Mouse (Mus musculus) kidney, embryonic 15.5 days (tissue): ENCODE data around the gene Gm20662. TPM values are rescaled to one million over a fixed set of nuclear protein-coding genes. Genes with fewer than 3 reads are reported as not detected.

Source experiments
- ATAC-seq: fragments of 200-750 bp; cut with Nextera tagmentation; replicated peaks from 2 replicates; pipeline ENCODE4 v1.8.0; 2017; ENCODE audit warnings: moderate TSS enrichment; ENCODE audit not compliant: low FRiP score
- H3K27ac ChIP-seq: fragments of 300-500 bp; sonication (generic); 2 replicates; pipeline ENCODE4 v1.5.1; 2015; ENCODE audit warnings: mild to moderate bottlenecking, inconsistent platforms
- H3K27me3 ChIP-seq: fragments of 300-500 bp; sonication (generic); 2 replicates; pipeline ENCODE4 v1.6.1; 2015; ENCODE audit warnings: inconsistent platforms
- H3K36me3 ChIP-seq: fragments of 300-500 bp; sonication (generic); 2 replicates; pipeline ENCODE4 v1.6.1; 2015; ENCODE audit warnings: inconsistent platforms
- H3K4me1 ChIP-seq: fragments of 300-500 bp; sonication (generic); 2 replicates; pipeline ENCODE4 v1.6.1; 2015; ENCODE audit warnings: inconsistent platforms
- H3K4me2 ChIP-seq: fragments of 300-500 bp; sonication (generic); 2 replicates; pipeline ENCODE4 v1.6.1; 2015; ENCODE audit warnings: moderate library complexity, mild to moderate bottlenecking, inconsistent platforms
- H3K4me3 ChIP-seq: fragments of 300-500 bp; sonication (generic); replicated peaks from 2 replicates; pipeline ENCODE4 v1.5.1; 2015; ENCODE audit warnings: mild to moderate bottlenecking, inconsistent platforms
- H3K9ac ChIP-seq: fragments of 300-500 bp; sonication (generic); 2 replicates; pipeline ENCODE4 v1.6.1; 2015; ENCODE audit warnings: mild to moderate bottlenecking, inconsistent platforms
- H3K9me3 ChIP-seq: fragments of 300-500 bp; sonication (generic); replicated peaks from 2 replicates; pipeline ENCODE4 v1.6.1; 2016; ENCODE audit warnings: inconsistent platforms
- WGBS: fragments of 180-500 bp; shearing (Covaris S2); methylation state at CpG from one replicate; pipeline ENCODE4 v1.1.7; 2015; ENCODE audit warnings: mixed read lengths; 5-methylcytosine and 5-hydroxymethylcytosine counted together
- polyA plus RNA-seq: library from polyadenylated mRNA; unstranded; fragments of >200 nt; fragmentation: Nextera tagmentation; extraction: Ambion mirVana; gene quantifications from 2 replicates; pipeline ENCODE4 v1.2.1, GENCODE M21; 2015

The Gm20662 gene
- polyA plus RNA-seq, 1 experiment from 2014 or later = 0.74 TPM

GRCm38 (mm10) chr9:108063361-108063760 lies 67.2 kb downstream of the Gm20662 start:
- H3K4me3 ChIP-seq = no peak overlapping the region
- no peaks in the 10 kb centered on the region for H3K27me3 ChIP-seq
- no peaks in the 10 kb centered on the region for H3K4me1 ChIP-seq
- H3K36me3 ChIP-seq = peaks cover 75% of the 10 kb centered on the region
- no peak overlapping the region for H3K4me2 ChIP-seq
- H3K27ac ChIP-seq = no peak overlapping the region
- no peak overlapping the region for H3K9ac ChIP-seq
- ATAC-seq = no peak
- 82% methylated on average over 12 of the region's 12 CpGs for WGBS
- no peaks in the 10 kb centered on the region for H3K9me3 ChIP-seq

GRCm38 (mm10) chr9:108065491-108066011 lies 69.4 kb downstream of the Gm20662 start:
- 38% methylated on average over 5 of the region's 5 CpGs for WGBS
- ATAC-seq = no peak; the same call in 1 of the 2 replicates
- no peaks in the 10 kb centered on the region for H3K27me3 ChIP-seq
- no peaks in the 10 kb centered on the region for H3K9me3 ChIP-seq
- no peak overlapping the region for H3K4me3 ChIP-seq
- peaks cover 63% of the 10 kb centered on the region for H3K36me3 ChIP-seq
- no peak overlapping the region for H3K9ac ChIP-seq
- H3K27ac ChIP-seq = no peak overlapping the region
- H3K4me2 ChIP-seq = no peak overlapping the region
- H3K4me1 ChIP-seq = no peaks in the 10 kb centered on the region

DNA sequence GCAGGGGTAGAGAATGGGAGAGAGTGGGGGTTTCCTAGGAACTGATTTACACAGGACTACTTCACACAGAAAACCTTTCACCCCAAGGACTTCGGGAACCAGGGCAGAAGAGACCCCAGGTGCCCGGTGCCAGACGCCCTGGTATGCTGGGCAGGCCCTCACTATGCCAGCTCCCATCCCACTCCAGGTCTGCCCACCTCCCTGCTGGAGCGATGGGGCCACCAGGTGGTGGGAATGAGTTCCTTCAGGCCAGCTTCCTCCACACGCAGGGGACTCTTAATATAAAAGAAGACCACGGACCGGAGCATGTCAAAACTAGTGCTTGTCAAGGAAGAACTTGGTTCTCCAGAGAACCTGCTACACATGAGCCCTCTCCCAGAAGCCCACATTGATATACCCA lies 71.0 kb downstream of the Gm20662 start:
- no peak overlapping the region for H3K4me3 ChIP-seq
- H3K9ac ChIP-seq = no peak overlapping the region
- WGBS = 82% methylated on average over 7 of the region's 7 CpGs
- no peak overlapping the region for H3K27ac ChIP-seq
- no peak overlapping the region for H3K4me2 ChIP-seq
- no peaks in the 10 kb centered on the region for H3K27me3 ChIP-seq
- peaks cover 63% of the 10 kb centered on the region for H3K36me3 ChIP-seq
- H3K4me1 ChIP-seq = no peaks in the 10 kb centered on the region
- ATAC-seq = no peak
- no peaks in the 10 kb centered on the region for H3K9me3 ChIP-seq

DNA sequence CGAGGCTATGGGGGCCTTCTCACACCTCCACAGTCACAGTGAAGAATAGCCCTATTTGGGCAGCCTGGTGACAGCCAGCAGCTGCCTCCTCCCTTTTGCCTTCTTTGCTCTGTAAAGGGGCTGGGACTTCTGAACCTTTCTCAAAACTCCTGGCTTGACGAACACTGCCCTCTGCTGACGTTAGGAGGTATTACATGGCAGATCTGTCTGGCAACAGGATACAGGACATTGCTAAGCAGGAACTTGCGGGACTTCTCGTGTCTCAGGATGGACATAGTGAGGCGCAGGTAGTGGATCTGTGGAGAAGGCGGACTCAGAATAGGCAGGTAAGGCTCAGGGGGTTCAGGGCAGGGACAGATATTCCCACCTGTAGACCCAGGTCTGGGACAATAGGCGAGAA lies 71.8 kb downstream of the Gm20662 start:
- Histone ChIP-seq H3K4me3 (no peak overlapping the region), H3K36me3 (peaks cover 57% of the 10 kb centered on the region), H3K4me2 (no peak overlapping the region), H3K27ac (no peak overlapping the region), H3K9ac (no peak overlapping the region), H3K9me3 (no peaks in the 10 kb centered on the region), H3K4me1 (no peaks in the 10 kb centered on the region), H3K27me3 (no peaks in the 10 kb centered on the region)
- WGBS = 20% methylated on average over 8 of the region's 8 CpGs
- ATAC-seq = no peak; the same call in 1 of the 2 replicates

- H3K4me2 ChIP-seq = no peak overlapping the region
- H3K27ac ChIP-seq = no peak overlapping the region
- ATAC-seq = no peak
- no peaks in the 10 kb centered on the region for H3K27me3 ChIP-seq
- H3K9me3 ChIP-seq = no peaks in the 10 kb centered on the region
- H3K9ac ChIP-seq = no peak overlapping the region
- 89% methylated on average over 9 of the region's 9 CpGs for WGBS
- peaks cover 46% of the 10 kb centered on the region for H3K36me3 ChIP-seq
- H3K4me3 ChIP-seq = no peak overlapping the region
- no peaks in the 10 kb centered on the region for H3K4me1 ChIP-seq
These were observed 72.9 kb downstream of the Gm20662 start for GRCm38 (mm10) chr9:108069007-108069406.

DNA sequence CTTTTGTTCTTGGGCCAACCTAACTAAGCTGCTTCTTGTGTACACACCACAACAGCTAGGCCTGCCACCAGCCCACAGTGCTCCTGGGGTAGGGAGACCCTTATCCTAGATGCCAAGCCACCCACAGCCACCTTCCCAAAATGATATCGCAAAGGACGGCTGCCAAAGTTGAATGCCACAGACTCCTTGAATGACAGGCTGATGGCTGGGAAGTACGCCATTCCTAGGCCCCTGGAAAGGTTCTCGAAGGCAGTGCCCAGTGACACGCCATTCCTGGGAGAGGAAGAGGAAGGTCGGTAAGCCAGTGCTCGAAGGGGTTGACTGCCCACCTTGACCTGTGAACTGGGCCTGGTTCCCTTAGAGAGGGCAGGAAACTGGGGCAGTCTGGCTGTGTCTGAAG lies 73.4 kb downstream of the Gm20662 start:
- no peak overlapping the region for H3K27ac ChIP-seq
- H3K9me3 ChIP-seq = no peaks in the 10 kb centered on the region
- no peak overlapping the region for H3K9ac ChIP-seq
- no peaks in the 10 kb centered on the region for H3K27me3 ChIP-seq
- H3K4me3 ChIP-seq = no peak overlapping the region
- 81% methylated on average over 7 of the region's 7 CpGs for WGBS
- ATAC-seq = no peak
- H3K36me3 ChIP-seq = peaks cover 41% of the 10 kb centered on the region
- H3K4me1 ChIP-seq = no peaks in the 10 kb centered on the region
- H3K4me2 ChIP-seq = no peak overlapping the region

DNA sequence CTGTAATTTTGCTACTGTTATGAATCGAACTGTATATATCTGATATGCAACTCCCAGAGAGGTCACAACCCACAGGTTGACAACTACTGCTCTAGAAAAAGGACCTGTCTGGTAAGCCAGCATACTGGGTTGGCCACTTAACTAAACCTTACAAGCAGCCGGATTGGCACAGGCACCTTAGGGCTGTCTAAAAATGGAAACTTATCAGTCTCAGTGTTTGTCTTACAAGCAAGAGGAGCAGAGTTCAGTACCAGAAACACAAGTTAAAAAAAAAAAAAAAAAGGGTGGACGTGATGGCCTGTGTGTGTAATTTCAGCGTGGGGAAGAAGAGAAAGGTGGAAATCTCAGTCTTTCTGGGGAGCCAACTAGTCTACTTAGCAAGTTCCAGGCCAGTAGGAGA lies 75.7 kb downstream of the Gm20662 start:
- WGBS = 83% methylated on average over 4 of the region's 4 CpGs
- ATAC-seq = no peak
- H3K4me3 ChIP-seq = no peak overlapping the region
- no peaks in the 10 kb centered on the region for H3K27me3 ChIP-seq
- H3K4me1 ChIP-seq = no peaks in the 10 kb centered on the region
- no peak overlapping the region for H3K4me2 ChIP-seq
- no peak overlapping the region for H3K9ac ChIP-seq
- H3K9me3 ChIP-seq = no peaks in the 10 kb centered on the region
- H3K27ac ChIP-seq = no peak overlapping the region
- peaks cover 21% of the 10 kb centered on the region for H3K36me3 ChIP-seq

DNA sequence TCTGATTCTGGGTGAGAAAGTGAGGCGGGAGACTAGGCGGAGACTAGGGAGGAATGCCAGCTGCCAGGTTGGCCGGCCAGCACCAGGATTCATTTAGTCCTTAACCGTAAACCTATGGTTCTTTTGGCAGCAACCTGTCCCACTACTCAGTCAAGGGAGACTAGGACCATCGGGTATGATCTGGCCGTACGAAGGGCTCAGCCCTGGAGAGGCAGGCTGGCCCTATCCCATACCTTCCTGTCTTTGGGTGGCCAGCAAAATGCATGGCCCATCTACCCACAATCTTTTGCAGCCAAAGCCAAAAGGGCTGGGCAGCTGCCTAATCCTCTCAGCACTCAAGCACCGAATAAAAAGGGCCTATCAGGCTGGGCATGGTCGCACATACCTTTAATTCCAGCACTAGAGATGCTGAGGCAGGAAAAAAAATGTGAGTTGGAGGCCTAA lies 76.4 kb downstream of the Gm20662 start:
- no peak for ATAC-seq
- Histone ChIP-seq H3K27ac (no peak overlapping the region), H3K9ac (no peak overlapping the region), H3K27me3 (no peaks in the 10 kb centered on the region), H3K36me3 (peaks cover 20% of the 10 kb centered on the region), H3K9me3 (no peaks in the 10 kb centered on the region), H3K4me3 (no peak overlapping the region), H3K4me2 (no peak overlapping the region), H3K4me1 (no peaks in the 10 kb centered on the region)
- WGBS = 73% methylated on average over 9 of the region's 9 CpGs

DNA sequence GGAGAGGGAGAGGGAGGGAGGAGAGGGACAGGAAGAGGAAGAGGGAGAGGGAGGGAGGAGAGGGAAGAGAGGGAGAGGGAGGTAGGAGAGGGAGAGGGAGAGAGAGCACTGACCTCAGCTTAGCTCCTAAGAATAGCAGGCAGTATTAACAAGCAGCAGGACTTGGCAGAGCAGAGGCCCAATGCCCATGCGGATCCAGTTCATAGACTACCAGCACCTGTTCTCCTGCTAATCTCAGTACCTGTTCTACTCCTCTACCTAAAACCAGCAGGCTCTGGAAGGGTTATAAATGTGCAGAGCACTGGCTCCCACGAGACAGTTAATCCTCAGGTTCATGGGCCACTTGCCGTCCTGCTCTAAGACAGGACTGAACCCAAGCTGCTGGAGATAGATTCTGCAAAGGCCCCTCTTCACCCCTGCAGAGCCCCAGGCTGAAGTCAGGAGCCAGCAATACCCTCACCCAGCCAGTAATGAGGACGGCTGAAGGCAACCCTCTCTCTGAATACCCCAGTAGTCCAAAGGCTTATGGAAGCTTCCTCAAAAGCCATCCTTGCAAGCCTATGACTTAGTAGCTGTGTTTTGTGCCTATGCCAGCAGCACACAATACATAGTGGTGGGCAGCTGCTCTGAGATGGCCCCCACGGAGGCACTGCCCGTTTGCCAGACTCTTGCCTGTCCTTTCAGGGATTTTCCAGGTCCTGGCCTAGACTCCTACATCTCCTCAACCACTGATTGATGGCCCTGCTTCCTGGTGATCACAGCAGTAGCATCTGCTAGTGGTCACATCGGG lies 77.2 kb downstream of the Gm20662 start:
- H3K27me3 ChIP-seq = no peaks in the 10 kb centered on the region
- no peak overlapping the region for H3K4me3 ChIP-seq
- 61% methylated on average over 7 of the region's 7 CpGs for WGBS
- no peak overlapping the region for H3K4me2 ChIP-seq
- peaks cover 7% of the 10 kb centered on the region for H3K4me1 ChIP-seq
- no peak overlapping the region for H3K27ac ChIP-seq
- peaks cover 20% of the 10 kb centered on the region for H3K36me3 ChIP-seq
- no peaks in the 10 kb centered on the region for H3K9me3 ChIP-seq
- no peak overlapping the region for H3K9ac ChIP-seq
- no peak for ATAC-seq

GRCm38 (mm10) chr9:108080168-108080567 lies 84.0 kb downstream of the Gm20662 start, which contains the start of gene Mst1:
TSS of gene Mst1 (plus strand) at chr9:108080436.
- Histone ChIP-seq H3K36me3 (peaks cover 11% of the 10 kb centered on the region), H3K9ac (peak within 1 kb of the TSS; percentile 90), H3K4me2 (peak within 1 kb of the TSS; percentile 84), H3K4me1 (peaks cover 30% of the 10 kb centered on the region), H3K27ac (no peak within 1 kb of the TSS), H3K27me3 (peaks cover 37% of the 10 kb centered on the region), H3K4me3 (peak within 1 kb of the TSS; percentile 75), H3K9me3 (no peaks in the 10 kb centered on the region)
- 76% methylated on average over 5 of the region's 5 CpGs for WGBS
- peak; percentile 41 for ATAC-seq

DNA sequence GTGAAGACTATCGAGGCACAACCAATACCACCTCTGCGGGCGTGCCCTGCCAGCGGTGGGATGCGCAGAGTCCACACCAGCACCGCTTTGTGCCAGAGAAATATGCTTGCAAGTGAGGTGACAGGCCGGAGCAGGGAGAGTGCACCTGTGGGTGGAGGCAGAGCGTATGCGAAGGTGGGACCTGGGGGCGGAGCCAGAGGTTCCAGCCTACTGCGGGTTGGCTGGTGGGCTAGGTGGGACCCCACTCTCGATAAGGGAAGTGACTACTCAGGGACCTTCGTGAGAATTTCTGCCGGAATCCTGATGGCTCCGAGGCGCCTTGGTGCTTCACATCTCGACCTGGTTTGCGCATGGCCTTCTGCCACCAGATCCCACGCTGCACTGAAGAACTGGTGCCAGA lies 86.4 kb downstream of the Gm20662 start:
- Histone ChIP-seq H3K27me3 (peaks cover 37% of the 10 kb centered on the region), H3K27ac (no peak overlapping the region), H3K4me1 (peaks cover 30% of the 10 kb centered on the region), H3K9me3 (no peaks in the 10 kb centered on the region), H3K9ac (0 out of 2 replicates have a peak overlapping the region, but pooled peaks have one; percentile 32), H3K4me3 (peak overlapping the region; percentile 22), H3K36me3 (peaks cover 35% of the 10 kb centered on the region), H3K4me2 (peak overlapping the region; percentile 56)
- WGBS = 5% methylated on average over 19 of the region's 19 CpGs
- ATAC-seq = no peak

- Histone ChIP-seq H3K4me1 (peaks cover 26% of the 10 kb centered on the region), H3K9me3 (no peaks in the 10 kb centered on the region), H3K4me3 (peak within 1 kb of the TSS; percentile 22), H3K4me2 (peak within 1 kb of the TSS; percentile 56), H3K36me3 (peaks cover 39% of the 10 kb centered on the region), H3K27me3 (peaks cover 37% of the 10 kb centered on the region), H3K27ac (no peak within 1 kb of the TSS), H3K9ac (0 out of 2 replicates have a peak within 1 kb of the TSS, but pooled peaks have one; percentile 32)
- ATAC-seq = no peak
- WGBS = 32% methylated on average over 12 of the region's 12 CpGs
These were observed 86.9 kb downstream of the Gm20662 start, which contains the start of gene Rnf123 for GRCm38 (mm10) chr9:108082988-108083431. TSS of gene Rnf123 (minus strand) at chr9:108083346.
